ENCODE assay signal across 42 mouse cellular contexts in the genomic region with DNA sequence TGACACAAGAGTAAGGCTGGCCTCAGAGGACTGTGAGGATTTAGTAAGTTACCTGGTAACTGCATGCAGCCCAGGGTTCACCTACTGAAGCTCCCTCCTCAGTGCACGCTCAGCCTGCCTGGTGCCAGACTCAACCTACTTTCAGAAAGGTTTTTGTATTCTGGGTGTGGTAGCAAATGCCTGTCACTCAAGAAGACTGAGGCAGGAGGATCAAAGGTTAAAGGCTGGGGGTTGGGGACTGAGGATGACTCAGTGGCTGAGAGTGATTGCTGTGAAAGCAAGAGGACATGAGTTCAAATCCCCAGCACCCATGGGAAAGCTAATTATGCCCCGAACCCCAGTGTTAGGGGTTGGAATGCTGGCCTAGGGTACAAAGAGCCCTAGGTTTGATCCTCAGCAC. TPM values are rescaled to one million over a fixed set of nuclear protein-coding genes. Genes with fewer than 3 reads are reported as not detected.
"Had no signal": no experiment of that assay in that cellular context is flagged by ENCODE, and none has a peak within 500 bp of the region (broad histone marks: within the 10 kb centered on the region; RNA-seq: fewer than 3 reads in every experiment).

No protein-coding gene starts in this region.

- H3K4me3 ChIP-seq: heart, embryonic 10.5 days; heart, embryonic 12.5 days; heart, embryonic 13.5 days; heart, embryonic 15.5 days; hindbrain, embryonic 10.5 days; hindbrain, embryonic 12.5 days; hindbrain, embryonic 13.5 days; hindbrain, embryonic 15.5 days; intestine, embryonic 15.5 days; kidney, embryonic 15.5 days; layer of hippocampus, adult 2 months had no signal

- H3K9ac ChIP-seq: heart, embryonic 12.5 days; heart, embryonic 13.5 days; heart, embryonic 15.5 days; hindbrain, embryonic 12.5 days; hindbrain, embryonic 13.5 days; hindbrain, embryonic 14.5 days; hindbrain, embryonic 15.5 days; intestine, embryonic 15.5 days; kidney, embryonic 15.5 days had no signal

- H3K4me1 ChIP-seq: heart, embryonic 12.5 days; hindbrain, embryonic 13.5 days had no signal

- H3K36me3 ChIP-seq: heart, embryonic 10.5 days; heart, embryonic 12.5 days; heart, embryonic 13.5 days; heart, embryonic 15.5 days; hindbrain, embryonic 10.5 days; hindbrain, embryonic 12.5 days; hindbrain, embryonic 13.5 days; hindbrain, embryonic 15.5 days; intestine, embryonic 15.5 days; kidney, embryonic 15.5 days had no signal

- H3K27ac ChIP-seq: heart, embryonic 10.5 days; heart, embryonic 13.5 days; heart, embryonic 15.5 days; hindbrain, embryonic 10.5 days; hindbrain, embryonic 12.5 days; hindbrain, embryonic 13.5 days; hindbrain, embryonic 14.5 days; hindbrain, embryonic 15.5 days; hindbrain, postnatal 0 days; intestine, embryonic 15.5 days; kidney, embryonic 15.5 days; kidney, postnatal 0 days; layer of hippocampus, adult 2 months had no signal

- DNase-seq: heart, postnatal 10 days; heart, postnatal 14 days; heart, postnatal 36 days; heart, postnatal 4 days; kidney, adult 11 months; kidney, adult 18-20 months; kidney, adult 2 months; kidney, adult 8-10 months; kidney, adult 9 months; kidney, postnatal 10 days; kidney, postnatal 14 days; kidney, postnatal 25 days; kidney, postnatal 36 days; kidney, postnatal 4 days; layer of hippocampus, adult 9-11 months; layer of hippocampus, postnatal 36 days had no signal

- H3K4me2 ChIP-seq: heart, embryonic 11.5 days; heart, embryonic 12.5 days; heart, embryonic 13.5 days; heart, embryonic 15.5 days; hindbrain, embryonic 12.5 days; hindbrain, embryonic 13.5 days; hindbrain, embryonic 14.5 days; hindbrain, embryonic 15.5 days; intestine, embryonic 15.5 days; kidney, embryonic 15.5 days had no signal

- ATAC-seq: hindbrain, embryonic 16.5 days; hindbrain, postnatal 0 days; inflammation-experienced regulatory T-cells, adult 6 months; intestine, embryonic 15.5 days; intestine, embryonic 16.5 days; intestine, postnatal 0 days had no signal

- H3K9me3 ChIP-seq: heart, embryonic 10.5 days; heart, embryonic 13.5 days; heart, embryonic 15.5 days; hindbrain, embryonic 10.5 days; hindbrain, embryonic 12.5 days; hindbrain, embryonic 13.5 days; hindbrain, embryonic 15.5 days; intestine, embryonic 15.5 days; kidney, embryonic 15.5 days had no signal

RNA-seq across cellular contexts. Expression of gene Dlx4, which starts 9.4 kb away (rescaled TPM):
- polyA plus RNA-seq: heart, embryonic 11.5 days; heart, embryonic 14.5 days; hindbrain, embryonic 11.5 days; hindbrain, embryonic 13.5 days; hindbrain, embryonic 14.5 days; hindbrain, embryonic 15.5 days; hindbrain, embryonic 16.5 days; inflammation-experienced regulatory T-cells, adult 6 months; intestine, embryonic 14.5 days; intestine, postnatal 0 days; kidney, adult 2 months; kidney, embryonic 14.5 days; kidney, embryonic 15.5 days; kidney, embryonic 16.5 days; kidney, postnatal 0 days; large intestine, adult 2 months had no signal

RNA-seq across cellular contexts. Expression of gene Dlx3, which starts 35.6 kb away (rescaled TPM):
- polyA plus RNA-seq: heart, embryonic 13.5 days; heart, embryonic 14.5 days; heart, postnatal 0 days; inflammation-experienced regulatory T-cells, adult 6 months had no signal
